Mouse (Mus musculus) urinary bladder, adult 18-20 months (tissue): ENCODE data around the gene Prl7c1.
"Not testable (repeated sequence)": the region's sequence is repeated elsewhere in the genome, so short reads cannot be mapped to it uniquely, and the experiment has no call there.

Experiments
- DNase-seq, 2 experiments: peaks; one replicate each; pipeline ENCODE4 v3.0.0; 2022; ENCODE audit warnings: low spot score in 2 of 2, mixed read lengths in 2 of 2

The Prl7c1 gene

DNA sequence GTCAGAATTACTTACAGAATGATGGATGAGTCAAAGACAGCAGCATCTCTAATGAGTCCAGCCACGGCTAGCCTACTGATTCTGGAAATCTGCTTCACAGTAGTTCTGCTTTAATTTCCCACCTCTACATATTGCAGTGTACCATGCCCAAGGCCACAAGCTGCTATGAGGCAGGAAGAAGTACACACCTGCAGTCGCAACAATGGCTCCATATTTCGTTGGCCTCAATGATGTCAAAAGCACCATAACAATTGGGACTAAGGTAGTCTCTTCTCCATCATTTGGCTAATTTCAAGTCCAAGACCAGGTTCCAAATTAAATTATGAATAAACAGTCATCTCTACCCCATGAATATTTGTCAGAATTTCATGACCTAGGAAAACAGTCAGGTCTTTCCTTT lies at the start of gene Prl7c1:
Gene Prl7c1, minus strand, starts transcription at position 101 of the 400 bp plus-strand sequence.
- not testable (repeated sequence) for DNase-seq

DNA sequence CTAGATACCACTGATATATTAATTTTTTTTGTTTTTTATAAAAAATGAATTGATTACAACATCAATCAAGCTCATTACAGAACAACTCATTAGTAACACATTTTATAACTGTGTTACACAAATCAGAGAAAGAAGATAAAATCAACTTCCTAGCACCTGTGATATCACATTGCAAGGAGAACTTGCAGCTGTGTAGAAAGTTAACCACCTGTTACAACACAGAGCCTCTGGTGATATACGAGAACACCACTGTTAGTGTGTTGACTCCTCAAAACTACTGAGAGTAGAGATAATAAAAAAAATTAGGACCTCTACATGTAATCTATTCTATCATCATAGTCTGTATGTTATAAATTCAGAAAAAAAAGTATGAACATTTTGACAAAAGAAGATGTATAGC lies 22.2 kb upstream of the Prl7c1 start:
- DNase-seq = no peak

DNA sequence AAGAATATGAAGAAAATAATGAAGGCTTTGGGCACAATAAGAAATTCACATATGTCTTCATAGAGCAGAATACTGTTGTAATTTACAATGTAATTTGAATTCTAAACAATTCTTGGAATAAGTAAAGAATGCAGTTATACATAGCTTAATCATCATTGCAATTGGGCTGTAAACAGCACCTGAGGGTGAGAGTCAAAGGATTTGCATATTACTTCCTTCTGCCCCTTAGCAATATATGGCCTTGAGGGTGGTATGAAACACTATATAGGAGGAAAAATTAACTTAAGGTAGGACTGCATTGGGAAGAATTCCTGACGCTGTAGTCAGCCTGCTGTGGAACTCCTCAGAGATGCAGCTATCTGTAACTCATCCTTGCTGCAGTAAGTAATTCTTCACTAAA lies 20.8 kb upstream of the Prl7c1 start, which contains the start of gene Prl2a1:
Gene Prl2a1, plus strand, starts transcription at position 301 of the 400 bp plus-strand sequence.
- DNase-seq = no peak

DNA sequence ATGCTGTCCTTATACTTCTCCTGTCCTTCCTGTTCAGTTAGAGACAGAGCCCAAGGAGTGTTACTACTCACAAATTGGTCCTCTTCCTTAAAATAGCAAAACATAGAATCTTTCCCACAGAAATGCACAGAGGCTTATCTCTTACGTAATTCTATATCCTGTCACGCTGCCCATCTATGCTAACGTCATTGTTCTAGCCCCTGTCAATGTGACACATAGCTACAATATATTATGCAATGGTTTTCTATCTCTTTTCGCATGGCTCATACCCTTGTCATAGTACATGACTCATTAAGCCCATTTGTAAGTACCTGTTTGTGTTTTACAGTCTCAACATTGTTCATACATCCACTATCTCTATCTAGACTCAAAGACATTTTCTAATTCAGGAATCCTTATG lies 18.7 kb upstream of the Prl7c1 start:
- no peak for DNase-seq

- no peak for DNase-seq
Observed at GRCm38 (mm10) chr13:27734512-27735186, 46.0 kb downstream of the Prl7c1 start.

GRCm38 (mm10) chr13:27730286-27730959 lies 50.2 kb downstream of the Prl7c1 start:
- not testable (repeated sequence) for DNase-seq

DNA sequence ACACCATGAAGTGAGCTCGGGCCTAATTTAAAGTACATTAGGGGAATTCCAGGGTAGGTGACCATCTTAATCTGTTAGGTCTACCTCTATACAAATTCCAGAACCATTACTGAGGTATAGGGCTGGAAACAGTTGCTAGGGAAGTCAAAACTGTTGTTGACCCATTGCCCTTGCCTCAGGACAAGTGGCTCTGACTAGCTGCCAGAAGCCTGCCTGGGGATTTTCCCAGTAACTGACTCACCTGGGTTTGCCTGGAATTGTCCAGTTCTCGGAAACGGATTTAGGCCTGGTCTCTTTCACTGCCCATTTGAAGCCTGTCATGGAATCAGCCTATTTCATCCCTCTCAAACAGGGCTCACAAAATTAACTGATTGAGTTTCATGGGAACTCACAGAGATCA lies 55.5 kb downstream of the Prl7c1 start:
- DNase-seq = not testable (repeated sequence)
